Mouse (Mus musculus): ENCODE results near the gene Wfdc16.

DNA sequence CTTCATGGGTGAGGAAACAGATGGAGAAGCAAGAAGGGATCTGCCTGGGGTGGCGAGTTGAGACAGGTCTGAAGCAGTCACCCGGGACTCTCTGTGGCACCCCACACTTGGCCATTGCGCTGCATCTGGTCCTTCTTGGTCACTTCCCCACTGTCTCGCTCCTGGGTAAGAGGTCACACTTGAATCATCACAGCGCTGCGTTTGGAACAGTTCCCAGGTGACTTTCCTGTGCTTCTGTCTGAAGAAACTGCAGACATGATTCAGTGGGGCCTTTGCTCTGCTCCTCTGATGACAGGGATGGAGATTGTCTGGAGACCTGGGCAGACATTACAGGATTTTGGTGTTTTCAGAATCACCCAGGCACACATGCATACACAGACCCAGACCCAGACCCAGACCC is 29.8 kb downstream of the Wfdc16 start:
- TF ChIP-seq CTCF (IDR thresholded peaks at IDR 0.05; ENCODE audit: extremely low read depth, insufficient read depth, insufficient read length, insufficient replicate concordance) (no peak), POLR2A (IDR thresholded peaks at IDR 0.05; ENCODE audit: low read depth, low read length) (no peak)
